Mouse (Mus musculus): Measurements from ENCODE around the gene Heatr3. TPM values are rescaled to one million over a fixed set of nuclear protein-coding genes. Genes with fewer than 3 reads are reported as not detected.

Gene Heatr3
- polyA plus RNA-seq (2012; rRNA removed; ENCODE audit: low replicate concordance) = 11.7 and 19.6 TPM in 2 replicates

GRCm38 (mm10) chr8:88137748-88138484 is at the start of gene Heatr3:
Gene Heatr3, plus strand, starts transcription at chr8:88137855.

GRCm38 (mm10) chr8:88118456-88119036 is 19.1 kb upstream of the Heatr3 start, which contains the start of gene Cnep1r1:
Gene Cnep1r1, plus strand, starts transcription at chr8:88118769.

GRCm38 (mm10) chr8:88198945-88199571 is 61.4 kb downstream of the Heatr3 start, which contains the start of gene Tent4b:
Gene Tent4b, plus strand, starts transcription at chr8:88199213.

Other genes with a start within 250 kb of the Heatr3 start
- 25.3 and 29.0 TPM in 2 replicates for gene Zfp423, start 178.3 kb upstream of the Heatr3 start, polyA plus RNA-seq (2012; rRNA removed; ENCODE audit: low replicate concordance)
- gene Cnep1r1, start 19.1 kb upstream of the Heatr3 start, polyA plus RNA-seq (2012; rRNA removed; ENCODE audit: low replicate concordance) = 7.9 and 24.2 TPM in 2 replicates
- 15.3 and 20.4 TPM in 2 replicates for gene Tent4b, start 61.4 kb downstream of the Heatr3 start, polyA plus RNA-seq (2012; rRNA removed; ENCODE audit: low replicate concordance)
- 42.7 and 57.5 TPM in 2 replicates for gene Adcy7, start 134.5 kb downstream of the Heatr3 start, polyA plus RNA-seq (2012; rRNA removed; ENCODE audit: low replicate concordance)
- 14.4 and 30.4 TPM in 2 replicates for gene Brd7, start 224.3 kb downstream of the Heatr3 start, polyA plus RNA-seq (2012; rRNA removed; ENCODE audit: low replicate concordance)

Measured in mammary gland, adult 2 months (tissue).